Mouse (Mus musculus): Measurements from ENCODE around the gene Tmem233. TPM values are rescaled to one million over a fixed set of nuclear protein-coding genes. Genes with fewer than 3 reads are reported as not detected.

The Tmem233 gene
- total and polyA plus RNA-seq, 2 experiments from 2014 or later: not detected

DNA sequence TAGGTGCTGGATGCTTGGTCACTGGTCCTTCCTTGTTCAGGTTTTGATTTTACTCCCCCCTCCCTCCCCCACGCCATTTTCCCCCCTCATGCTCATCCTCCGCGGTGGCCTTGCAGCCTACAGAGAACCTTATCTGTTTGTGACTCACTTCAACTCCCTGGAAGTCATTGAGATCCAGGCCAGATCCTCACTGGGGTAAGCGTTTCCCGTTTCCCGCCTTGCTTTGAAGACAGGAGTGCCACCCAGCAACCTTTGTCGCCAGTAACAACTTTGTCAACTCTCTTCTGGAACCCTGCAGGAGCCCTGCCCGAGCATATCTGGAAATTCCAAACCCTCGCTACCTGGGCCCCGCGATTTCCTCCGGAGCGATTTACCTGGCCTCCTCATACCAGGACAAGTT lies 85.7 kb downstream of the Tmem233 start:
- Histone ChIP-seq H3K36me3 (ENCODE audit: insufficient read depth, low read length) (peaks cover 23% of the 10 kb centered on the region; the same call in 1 of the 2 replicates), H3K9ac (replicated peaks; ENCODE audit: low read length) (no peak overlapping the region), H3K4me3 (ENCODE audit: low read length) (no peak overlapping the region), H3K4me2 (ENCODE audit: low read depth, low read length) (no peak overlapping the region), H3K4me1 (ENCODE audit: insufficient read depth, low read length) (no peaks in the 10 kb centered on the region), H3K27ac (no peak overlapping the region), H3K9me3 (ENCODE audit: low read length) (no peaks in the 10 kb centered on the region), H3K27me3 (ENCODE audit: insufficient read depth, low read length) (no peaks in the 10 kb centered on the region)
- no peak for ATAC-seq
- TF ChIP-seq CTCF (IDR thresholded peaks at IDR 0.05; ENCODE audit: low read depth): no peak
- 77% methylated on average over 13 of the region's 13 CpGs for WGBS
- DNase-seq (ENCODE audit: low spot score): no peak

DNA sequence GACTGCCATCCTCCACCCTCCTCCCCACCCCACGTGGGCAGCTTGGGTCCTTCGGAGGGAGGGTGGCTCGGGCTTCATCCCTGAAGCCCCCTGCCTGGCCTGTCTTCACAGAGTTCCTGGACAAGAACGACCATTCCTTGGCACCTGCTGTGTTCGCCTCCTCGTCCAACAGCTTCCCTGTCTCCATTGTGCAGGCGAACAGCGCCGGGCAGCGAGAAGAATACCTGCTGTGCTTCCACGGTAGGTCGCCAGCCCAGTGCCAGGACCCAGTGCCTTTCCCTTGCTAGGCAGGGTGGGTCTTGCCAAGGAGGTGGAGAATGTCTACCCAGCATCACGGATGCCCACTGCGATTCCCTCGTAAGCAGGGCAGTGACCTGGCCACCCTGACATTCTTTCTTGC lies 88.9 kb downstream of the Tmem233 start:
- Histone ChIP-seq H3K4me3 (ENCODE audit: low read length) (no peak overlapping the region), H3K27ac (no peak overlapping the region), H3K9me3 (ENCODE audit: low read length) (peaks cover 7% of the 10 kb centered on the region; the same call in 1 of the 2 replicates), H3K9ac (replicated peaks; ENCODE audit: low read length) (no peak overlapping the region), H3K27me3 (ENCODE audit: insufficient read depth, low read length) (no peaks in the 10 kb centered on the region), H3K4me2 (ENCODE audit: low read depth, low read length) (no peak overlapping the region), H3K36me3 (ENCODE audit: insufficient read depth, low read length) (peaks cover 44% of the 10 kb centered on the region; the same call in 1 of the 2 replicates), H3K4me1 (ENCODE audit: insufficient read depth, low read length) (no peaks in the 10 kb centered on the region)
- DNase-seq (ENCODE audit: low spot score) (no peak), ATAC-seq (no peak)
- WGBS: 65% methylated on average over 15 of the region's 15 CpGs
- no peak for TF ChIP-seq CTCF (IDR thresholded peaks at IDR 0.05; ENCODE audit: low read depth)

DNA sequence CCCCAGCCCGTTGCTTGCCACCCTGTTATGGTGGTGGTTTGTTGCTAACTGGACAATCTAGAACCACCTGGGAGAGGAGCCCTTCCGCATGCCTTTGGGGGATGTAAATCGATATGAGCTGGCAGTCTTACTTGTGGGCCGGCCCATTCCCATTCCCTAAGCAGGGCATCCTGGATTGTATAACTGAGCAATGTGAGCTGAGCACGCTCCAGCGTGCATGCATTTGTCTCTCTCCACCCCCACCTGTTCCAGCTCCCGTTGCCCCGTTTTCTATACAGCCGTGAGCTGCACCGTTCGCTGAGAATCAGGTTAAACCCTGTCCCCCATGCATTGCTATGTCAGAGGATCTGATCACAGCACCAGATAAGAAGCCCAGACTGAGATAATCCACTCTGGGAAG lies 91.3 kb downstream of the Tmem233 start:
- peaks cover 53% of the 10 kb centered on the region; the same call in 1 of the 2 replicates for H3K36me3 ChIP-seq (ENCODE audit: insufficient read depth, low read length)
- peaks cover 7% of the 10 kb centered on the region; the same call in 1 of the 2 replicates for H3K9me3 ChIP-seq (ENCODE audit: low read length)
- H3K4me1 ChIP-seq (ENCODE audit: insufficient read depth, low read length): no peaks in the 10 kb centered on the region
- 97% methylated on average over 11 of the region's 11 CpGs for WGBS
- H3K27me3 ChIP-seq (ENCODE audit: insufficient read depth, low read length): no peaks in the 10 kb centered on the region
- no peak overlapping the region for H3K4me3 ChIP-seq (ENCODE audit: low read length)
- no peak overlapping the region for H3K4me2 ChIP-seq (ENCODE audit: low read depth, low read length)
- no peak overlapping the region for H3K27ac ChIP-seq
- ATAC-seq: no peak
- DNase-seq (ENCODE audit: low spot score): no peak
- H3K9ac ChIP-seq (replicated peaks; ENCODE audit: low read length): no peak overlapping the region
- TF ChIP-seq CTCF (IDR thresholded peaks at IDR 0.05; ENCODE audit: low read depth): no peak

Other genes starting within 250 kb of the Tmem233 start
- gene Cit, start 238.0 kb downstream of the Tmem233 start, total RNA-seq (2014; rRNA removed): 28.5 and 30.2 TPM in 2 replicates
- 36.7 and 40.9 TPM in 2 replicates for gene Cit, start 238.0 kb downstream of the Tmem233 start, polyA plus RNA-seq (2015; fragmentation: Nextera tagmentation; extraction: Ambion mirVana)
- 48.9 and 51.0 TPM in 2 replicates for gene Prkab1, start 58.7 kb downstream of the Tmem233 start, total RNA-seq (2014; rRNA removed)
- gene Prkab1, start 58.7 kb downstream of the Tmem233 start, polyA plus RNA-seq (2015; fragmentation: Nextera tagmentation; extraction: Ambion mirVana): 46.7 and 47.1 TPM in 2 replicates
- gene Ccdc60, start 205.7 kb upstream of the Tmem233 start, total RNA-seq (2014; rRNA removed): 0.73 and 0.79 TPM in 2 replicates
- gene Ccdc60, start 205.7 kb upstream of the Tmem233 start, polyA plus RNA-seq (2015; fragmentation: Nextera tagmentation; extraction: Ambion mirVana): 2.3 and 2.7 TPM in 2 replicates

Data from hindbrain, postnatal 0 days (tissue).